Mouse (Mus musculus) right cerebral cortex, adult 18-20 months (tissue): ENCODE measurements around the gene Scap.
"Not testable (repeated sequence)": the region's sequence is repeated elsewhere in the genome, so short reads cannot be mapped to it uniquely, and the experiment has no call there.

Experiments used
- DNase-seq: peaks from one replicate; pipeline ENCODE4 v3.0.0; 2022; ENCODE audit warnings: mixed read lengths

Scap gene

GRCm38 (mm10) chr9:110333896-110334259 lies 790 bp downstream of the Scap start:
- no peak for DNase-seq

GRCm38 (mm10) chr9:110334849-110335248 lies 1.8 kb downstream of the Scap start:
- no peak for DNase-seq

- no peak for DNase-seq
These were observed 7.1 kb downstream of the Scap start for GRCm38 (mm10) chr9:110340037-110340750.

- DNase-seq = peak; percentile 23
These were observed 8.9 kb downstream of the Scap start for GRCm38 (mm10) chr9:110342008-110342407.

- no peak for DNase-seq
These were observed 10.7 kb downstream of the Scap start for GRCm38 (mm10) chr9:110343805-110344204.

- DNase-seq = no peak
These were observed 12.1 kb downstream of the Scap start for GRCm38 (mm10) chr9:110345057-110345739.

- no peak for DNase-seq
These were observed 15.8 kb downstream of the Scap start for GRCm38 (mm10) chr9:110348899-110349298.

- DNase-seq = no peak
These were observed 17.1 kb downstream of the Scap start for GRCm38 (mm10) chr9:110350188-110350587.

- no peak for DNase-seq
These were observed 17.5 kb downstream of the Scap start for GRCm38 (mm10) chr9:110350612-110351011.

- DNase-seq = no peak
These were observed 18.3 kb downstream of the Scap start for GRCm38 (mm10) chr9:110351350-110351749.

GRCm38 (mm10) chr9:110351932-110352632 lies 19.0 kb downstream of the Scap start:
- no peak for DNase-seq

GRCm38 (mm10) chr9:110358341-110358740 lies 25.3 kb downstream of the Scap start:
- DNase-seq = no peak

- DNase-seq = no peak
These were observed 28.2 kb downstream of the Scap start for GRCm38 (mm10) chr9:110361299-110361698.

- DNase-seq = no peak
These were observed 29.2 kb downstream of the Scap start for GRCm38 (mm10) chr9:110362337-110362736.

GRCm38 (mm10) chr9:110366746-110367145 lies 33.7 kb downstream of the Scap start:
- no peak for DNase-seq

GRCm38 (mm10) chr9:110369860-110370259 lies 36.8 kb downstream of the Scap start:
- DNase-seq = no peak

GRCm38 (mm10) chr9:110373871-110374270 lies 40.8 kb downstream of the Scap start:
- no peak for DNase-seq

GRCm38 (mm10) chr9:110375668-110376067 lies 42.6 kb downstream of the Scap start:
- DNase-seq = no peak

- not testable (repeated sequence) for DNase-seq
These were observed 44.6 kb downstream of the Scap start for GRCm38 (mm10) chr9:110377655-110378054.

GRCm38 (mm10) chr9:110379361-110379760 lies 46.3 kb downstream of the Scap start:
- DNase-seq = no peak

GRCm38 (mm10) chr9:110380662-110381061 lies 47.6 kb downstream of the Scap start:
- DNase-seq = no peak

- no peak for DNase-seq
These were observed 48.2 kb downstream of the Scap start for GRCm38 (mm10) chr9:110381292-110381691.

- DNase-seq = no peak
These were observed 51.4 kb downstream of the Scap start for GRCm38 (mm10) chr9:110384369-110384929.

GRCm38 (mm10) chr9:110388011-110388410 lies 54.9 kb downstream of the Scap start:
- DNase-seq = no peak
